Mouse (Mus musculus) stomach, embryonic 16.5 days (tissue): Measurements from ENCODE around the gene Zbtb46. TPM values are rescaled to one million over a fixed set of nuclear protein-coding genes. Genes with fewer than 3 reads are reported as not detected.
"Not testable (repeated sequence)": the region's sequence is repeated elsewhere in the genome, so short reads cannot be mapped to it uniquely, and the experiment has no call there.

ENCODE experiments used
- ATAC-seq: fragments of 200-750 bp; cut with Nextera tagmentation; 2 replicates; pipeline ENCODE4 v1.8.0; 2017; ENCODE audit warnings: moderate number of reproducible peaks, moderate TSS enrichment; ENCODE audit not compliant: insufficient read depth, low FRiP score
- H3K27ac ChIP-seq: fragments of 300-500 bp; sonication (generic); 2 replicates; pipeline ENCODE4 v1.5.1; 2014; ENCODE audit warnings: low read length
- H3K27me3 ChIP-seq: fragments of 300-500 bp; sonication (generic); 2 replicates; pipeline ENCODE4 v1.6.1; 2014; ENCODE audit warnings: low read length, control low read depth, mixed read lengths; ENCODE audit not compliant: control insufficient read depth, insufficient read depth
- H3K36me3 ChIP-seq: fragments of 300-500 bp; sonication (generic); 2 replicates; pipeline ENCODE4 v1.6.1; 2014; ENCODE audit warnings: low read length; ENCODE audit not compliant: control insufficient read depth, insufficient read depth
- H3K4me1 ChIP-seq: fragments of 300-500 bp; sonication (generic); 2 replicates; pipeline ENCODE4 v1.6.1; 2014; ENCODE audit warnings: low read length, control low read depth, mixed read lengths; ENCODE audit not compliant: control insufficient read depth, insufficient read depth
- H3K4me2 ChIP-seq: fragments of 300-500 bp; sonication (generic); 2 replicates; pipeline ENCODE4 v1.6.1; 2014; ENCODE audit warnings: low read depth, low read length, mixed read lengths
- H3K4me3 ChIP-seq: fragments of 300-500 bp; sonication (generic); replicated peaks from 2 replicates; pipeline ENCODE4 v1.5.1; 2014; ENCODE audit warnings: mild to moderate bottlenecking, low read length
- H3K9ac ChIP-seq: fragments of 300-500 bp; sonication (generic); 2 replicates; pipeline ENCODE4 v1.6.1; 2014; ENCODE audit warnings: low read length
- H3K9me3 ChIP-seq: fragments of 300-500 bp; sonication (generic); replicated peaks from 2 replicates; pipeline ENCODE4 v1.6.1; 2016; ENCODE audit warnings: low read length, control low read depth; ENCODE audit not compliant: control insufficient read depth
- WGBS: fragments of 180-500 bp; shearing (Covaris S2); extraction: QIAGEN DNeasy Blood & Tissue Kit; methylation state at CpG from one replicate; pipeline ENCODE4 v1.1.7; 2014; 5-methylcytosine and 5-hydroxymethylcytosine counted together
- polyA plus RNA-seq: library from polyadenylated mRNA; unstranded; fragments of >200 nt; fragmentation: Nextera tagmentation; extraction: Ambion mirVana; gene quantifications from 2 replicates; pipeline ENCODE4 v1.2.1, GENCODE M21; 2015

The Zbtb46 gene
- 7.9 and 9.7 TPM in 2 replicates for polyA plus RNA-seq

DNA sequence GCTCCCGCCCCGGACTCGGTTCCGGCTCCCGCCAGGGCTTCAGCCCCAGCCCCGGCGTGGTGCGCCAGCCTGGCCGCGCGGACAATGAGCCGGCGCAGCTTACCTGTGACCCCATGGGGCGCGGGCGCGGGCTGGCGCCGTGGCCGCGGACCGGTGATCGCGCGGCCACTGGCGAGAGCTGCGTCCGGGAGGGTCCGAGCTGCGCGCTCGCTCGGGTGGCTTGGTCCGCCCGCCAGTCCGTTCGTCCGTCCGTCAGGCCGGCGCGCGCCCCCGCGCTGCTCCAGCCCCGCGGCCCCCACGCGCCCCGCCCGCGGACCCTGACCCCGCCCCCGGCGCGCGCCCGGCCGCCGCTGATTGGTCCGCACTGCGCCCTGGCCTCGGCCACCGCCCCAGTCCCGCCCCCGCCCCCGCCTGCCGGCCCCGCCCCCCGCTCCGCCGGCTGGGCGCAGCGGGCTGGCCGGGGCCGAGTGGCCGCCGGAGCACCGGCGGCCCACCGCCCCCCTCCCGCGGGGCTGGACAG lies at the start of gene Zbtb46:
Gene Zbtb46, minus strand, starts transcription at position 274 of the 520 bp plus-strand sequence.
- no peaks in the 10 kb centered on the region for H3K9me3 ChIP-seq
- no peaks in the 10 kb centered on the region for H3K36me3 ChIP-seq
- under 1% methylated on average over 78 of the region's 83 CpGs for WGBS
- no peaks in the 10 kb centered on the region for H3K27me3 ChIP-seq
- H3K4me3 ChIP-seq = peak within 1 kb of the TSS; percentile 67
- no peaks in the 10 kb centered on the region for H3K4me1 ChIP-seq
- H3K4me2 ChIP-seq = peak within 1 kb of the TSS; percentile 99
- peak within 1 kb of the TSS; percentile 14 for H3K27ac ChIP-seq
- ATAC-seq = peak; percentile 92
- peak within 1 kb of the TSS; percentile 81 for H3K9ac ChIP-seq

DNA sequence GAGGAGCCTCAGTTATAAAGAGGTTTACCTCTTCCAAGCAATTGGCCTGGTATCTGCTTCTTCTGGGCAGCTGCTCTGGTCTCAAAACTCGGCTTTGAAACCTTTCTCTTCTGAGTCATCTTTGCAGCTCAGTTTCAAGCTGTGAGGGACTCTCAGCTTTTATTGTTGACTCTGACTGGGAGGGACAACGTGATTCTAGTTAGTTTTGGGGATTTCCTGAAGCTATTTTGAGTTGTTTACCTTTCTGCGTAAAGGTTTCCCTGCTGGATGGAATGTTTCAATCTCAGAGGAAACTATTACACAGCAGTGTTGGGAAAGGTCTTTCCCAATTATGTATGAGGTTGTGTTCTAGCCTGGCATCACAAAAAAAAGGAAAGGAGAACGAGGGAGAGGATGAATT lies 39.4 kb upstream of the Zbtb46 start:
- no peaks in the 10 kb centered on the region for H3K9me3 ChIP-seq
- 63% methylated on average over 4 of the region's 4 CpGs for WGBS
- H3K4me2 ChIP-seq = no peak overlapping the region
- no peak overlapping the region for H3K4me3 ChIP-seq
- peaks cover 13% of the 10 kb centered on the region; the same call in 1 of the 2 replicates for H3K36me3 ChIP-seq
- H3K27ac ChIP-seq = no peak overlapping the region
- no peak for ATAC-seq
- H3K9ac ChIP-seq = no peak overlapping the region
- H3K27me3 ChIP-seq = no peaks in the 10 kb centered on the region
- peaks cover 8% of the 10 kb centered on the region for H3K4me1 ChIP-seq

DNA sequence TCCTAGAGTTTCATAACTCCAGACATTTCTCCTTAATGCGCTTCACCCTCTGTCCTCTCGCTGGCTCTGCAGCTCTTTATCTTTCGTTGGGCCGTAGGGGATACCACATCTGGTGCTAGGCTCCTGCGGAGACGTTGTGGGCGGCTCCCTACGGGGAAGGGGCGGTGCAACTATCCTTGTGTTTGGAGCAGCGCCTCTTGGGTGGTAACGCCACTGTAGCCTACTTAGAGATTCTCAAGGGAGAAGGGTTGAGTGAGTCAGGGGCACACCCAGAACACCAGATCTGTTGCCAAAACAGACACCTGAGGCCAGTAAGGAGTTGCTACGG lies 38.3 kb upstream of the Zbtb46 start:
- peak; percentile 75; the same call in 1 of the 2 replicates for ATAC-seq
- 0% methylated on average over 12 of the region's 12 CpGs for WGBS
- Histone ChIP-seq H3K4me3 (peak overlapping the region; percentile 84), H3K27me3 (no peaks in the 10 kb centered on the region), H3K9me3 (no peaks in the 10 kb centered on the region), H3K4me2 (peak overlapping the region; percentile 84), H3K27ac (peak overlapping the region; percentile 95), H3K9ac (peak overlapping the region; percentile 85), H3K4me1 (peaks cover 8% of the 10 kb centered on the region), H3K36me3 (peaks cover 12% of the 10 kb centered on the region; the same call in 1 of the 2 replicates)

DNA sequence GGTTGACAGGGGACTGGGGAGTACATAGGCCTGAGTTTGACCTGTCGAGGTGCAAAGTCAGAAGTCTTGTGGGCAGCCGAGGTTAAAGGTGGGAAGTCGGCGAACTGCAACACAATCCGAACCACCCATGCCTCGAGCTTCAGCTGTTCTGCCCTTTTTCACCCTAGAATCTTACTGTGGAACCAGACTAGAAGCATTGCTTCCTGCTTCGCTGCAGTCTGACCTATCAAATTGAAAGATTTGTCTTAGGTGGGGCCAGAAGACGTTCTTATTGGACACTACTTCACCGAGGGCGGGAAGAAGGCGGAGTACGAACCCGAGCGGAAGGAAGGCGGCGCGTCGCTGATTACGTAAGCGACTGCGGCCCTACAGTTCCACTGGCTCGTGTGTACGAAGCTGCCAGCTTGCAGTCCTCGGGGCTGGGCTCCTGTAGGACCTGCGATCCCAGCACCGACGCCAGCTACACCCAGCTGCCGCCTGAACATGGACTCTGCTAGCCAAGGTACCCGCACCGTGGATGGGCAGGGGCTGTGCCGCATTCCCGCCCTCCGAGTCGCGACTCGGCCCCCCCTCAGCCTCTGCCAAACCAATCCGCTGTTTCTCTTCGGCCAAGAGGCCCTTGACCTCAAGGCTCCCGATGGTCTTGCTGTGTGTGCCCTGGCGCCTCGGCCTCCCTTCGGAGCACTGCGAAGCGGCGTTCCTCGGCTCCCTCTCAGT lies 37.8 kb upstream of the Zbtb46 start, which contains the start of gene Tpd52l2:
Gene Tpd52l2, plus strand, starts transcription at position 312 of the 717 bp plus-strand sequence.
- H3K4me1 ChIP-seq = peaks cover 8% of the 10 kb centered on the region
- H3K9ac ChIP-seq = peak within 1 kb of the TSS; percentile 85
- H3K36me3 ChIP-seq = 0 out of 2 replicates have a peak, but pooled peaks cover 7% of the 10 kb centered on the region
- H3K9me3 ChIP-seq = no peaks in the 10 kb centered on the region
- H3K27me3 ChIP-seq = no peaks in the 10 kb centered on the region
- peak within 1 kb of the TSS; percentile 84 for H3K4me2 ChIP-seq
- peak within 1 kb of the TSS; percentile 84 for H3K4me3 ChIP-seq
- under 1% methylated on average over 46 of the region's 46 CpGs for WGBS
- peak; percentile 98 for ATAC-seq
- H3K27ac ChIP-seq = peak within 1 kb of the TSS; percentile 95

DNA sequence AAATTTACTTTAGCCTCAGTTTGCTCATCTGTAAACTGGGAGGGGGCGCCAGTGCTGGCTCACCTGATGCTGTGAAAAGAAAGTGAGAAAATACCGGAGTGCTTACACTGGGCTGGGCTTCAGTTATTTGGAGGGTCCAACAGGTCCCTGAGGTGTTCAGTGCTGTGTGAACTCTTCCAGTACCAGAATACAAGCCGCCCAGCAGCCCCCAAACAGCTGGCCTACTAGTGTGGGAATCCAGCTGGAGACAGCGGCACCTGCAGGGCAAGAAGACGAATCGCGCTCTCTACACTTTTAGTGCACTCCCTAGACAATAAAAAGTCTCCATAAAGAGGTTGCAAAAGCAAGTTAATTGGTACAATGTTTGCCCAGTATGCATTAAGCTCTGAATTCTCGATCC lies 37.1 kb upstream of the Zbtb46 start:
- peak overlapping the region; percentile 83 for H3K4me2 ChIP-seq
- H3K27ac ChIP-seq = peak overlapping the region; percentile 95
- peak overlapping the region; percentile 84 for H3K4me3 ChIP-seq
- 0 out of 2 replicates have a peak, but pooled peaks cover under 1% of the 10 kb centered on the region for H3K36me3 ChIP-seq
- H3K4me1 ChIP-seq = peaks cover 8% of the 10 kb centered on the region
- no peaks in the 10 kb centered on the region for H3K27me3 ChIP-seq
- 13% methylated on average over 8 of the region's 8 CpGs for WGBS
- peak; percentile 41 for ATAC-seq
- no peaks in the 10 kb centered on the region for H3K9me3 ChIP-seq
- peak overlapping the region; percentile 70 for H3K9ac ChIP-seq

DNA sequence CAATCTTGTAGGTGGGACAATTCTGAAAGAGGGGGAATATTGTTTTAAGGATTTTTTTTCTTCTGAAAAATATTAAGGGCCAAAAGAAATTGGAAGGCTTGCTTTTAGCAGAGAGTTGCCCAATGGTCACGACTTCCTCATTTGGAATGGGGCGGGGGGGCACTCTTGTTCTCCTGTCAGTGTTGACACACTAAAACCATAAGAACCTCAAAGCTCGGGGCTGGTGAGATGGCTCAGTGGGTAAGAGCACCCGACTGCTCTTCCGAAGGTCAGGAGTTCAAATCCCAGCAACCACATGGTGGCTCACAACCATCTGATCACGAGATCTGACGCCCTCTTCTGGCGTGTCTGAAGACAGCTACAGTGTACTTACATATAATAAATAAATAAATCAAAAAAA lies 36.6 kb upstream of the Zbtb46 start:
- not testable (repeated sequence) for ATAC-seq, H3K4me1 ChIP-seq, H3K36me3 ChIP-seq, H3K27me3 ChIP-seq, H3K9ac ChIP-seq, H3K4me2 ChIP-seq, H3K4me3 ChIP-seq, H3K27ac ChIP-seq, H3K9me3 ChIP-seq
- WGBS = 62% methylated on average over 8 of the region's 8 CpGs

DNA sequence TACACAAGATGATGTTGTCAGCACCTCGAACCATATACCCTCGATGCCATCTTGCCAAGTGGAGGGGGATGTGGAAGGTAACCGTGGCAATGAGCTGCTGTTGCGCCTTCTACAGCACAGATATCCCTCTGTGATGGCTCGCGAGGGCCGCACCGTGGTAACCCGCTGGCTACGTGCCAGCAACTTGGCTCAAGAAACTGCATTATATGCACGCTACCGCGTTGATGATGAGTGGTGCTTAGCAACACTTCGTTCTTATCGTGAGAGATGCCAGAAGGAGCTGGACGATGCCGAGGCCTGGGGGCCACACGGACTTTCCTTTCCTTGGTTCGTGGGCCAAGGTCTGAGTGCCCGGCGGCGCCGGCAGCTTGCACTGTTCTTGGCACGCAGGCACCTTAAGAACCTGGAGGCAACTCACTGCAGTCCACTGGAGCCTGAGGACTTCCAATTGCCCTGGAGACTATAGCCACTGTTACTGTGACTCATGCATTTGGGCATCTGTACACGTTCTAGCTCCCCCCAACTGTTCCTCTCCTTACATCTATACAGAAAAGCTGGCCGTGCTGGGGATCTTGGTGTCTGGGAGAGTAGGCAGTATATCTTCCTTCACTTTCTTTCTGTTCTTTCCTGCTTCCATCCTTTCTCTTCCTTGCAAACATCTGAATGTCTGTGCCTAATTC lies 35.2 kb upstream of the Zbtb46 start:
- no peak overlapping the region for H3K4me3 ChIP-seq
- H3K27me3 ChIP-seq = no peaks in the 10 kb centered on the region
- H3K9ac ChIP-seq = no peak overlapping the region
- H3K36me3 ChIP-seq = no peaks in the 10 kb centered on the region
- no peak overlapping the region for H3K4me2 ChIP-seq
- H3K9me3 ChIP-seq = no peaks in the 10 kb centered on the region
- peaks cover 8% of the 10 kb centered on the region for H3K4me1 ChIP-seq
- ATAC-seq = no peak
- H3K27ac ChIP-seq = no peak overlapping the region
- 73% methylated on average over 26 of the region's 26 CpGs for WGBS

DNA sequence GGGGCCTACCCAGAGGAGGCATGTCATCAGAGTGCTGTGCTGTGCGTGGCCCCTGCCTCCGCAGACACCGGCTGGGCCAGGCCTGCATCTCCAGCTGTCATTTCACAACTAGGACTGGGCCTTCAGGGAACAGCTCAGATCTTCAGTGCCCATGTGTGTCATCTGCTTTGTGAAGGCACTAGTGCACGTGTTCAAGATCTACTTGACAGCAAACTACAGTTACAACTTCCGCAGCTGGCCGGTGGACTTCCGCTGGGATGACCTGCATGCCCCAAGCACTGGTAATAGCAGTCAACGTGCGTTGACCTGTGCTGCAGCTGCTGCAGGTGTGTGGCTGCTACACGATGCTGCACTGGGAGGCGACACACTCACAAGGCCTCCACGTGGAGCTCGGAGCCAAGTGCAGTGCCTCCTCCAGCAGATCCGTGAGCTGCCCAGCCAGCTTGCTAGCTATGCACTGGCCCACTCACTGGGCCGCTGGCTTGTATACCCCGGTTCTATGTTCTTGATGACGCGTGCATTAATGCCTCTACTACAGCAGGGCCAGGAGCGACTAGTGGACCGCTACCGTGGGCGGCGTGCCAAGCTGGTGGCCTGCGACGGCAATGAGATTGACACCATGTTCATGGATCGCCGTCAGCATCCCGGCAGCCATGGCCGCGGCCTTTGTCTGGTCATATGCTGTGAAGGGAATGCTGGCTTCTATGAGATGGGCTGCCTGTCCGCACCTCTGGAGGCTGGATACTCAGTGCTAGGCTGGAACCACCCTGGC lies 34.1 kb upstream of the Zbtb46 start, which contains the start of gene Abhd16b:
Gene Abhd16b, plus strand, starts transcription at position 51 of the 772 bp plus-strand sequence.
- no peak within 1 kb of the TSS for H3K27ac ChIP-seq
- H3K4me1 ChIP-seq = peaks cover 5% of the 10 kb centered on the region
- no peaks in the 10 kb centered on the region for H3K9me3 ChIP-seq
- H3K9ac ChIP-seq = no peak within 1 kb of the TSS
- no peaks in the 10 kb centered on the region for H3K36me3 ChIP-seq
- 83% methylated on average over 31 of the region's 31 CpGs for WGBS
- no peak within 1 kb of the TSS for H3K4me3 ChIP-seq
- no peak within 1 kb of the TSS for H3K4me2 ChIP-seq
- no peak for ATAC-seq
- no peaks in the 10 kb centered on the region for H3K27me3 ChIP-seq
